Mouse (Mus musculus) heart, adult 8-10 months (tissue): ENCODE measurements at regions not wholly inside any gene's neighbourhood (a gene's known extent, or its start where the extent isn't known, plus 50 kb on each side); places are given as distances from the start of the nearest gene placed in this dataset.

Source experiments
- DNase-seq: peaks from one replicate; pipeline ENCODE4 v3.0.0; 2022; ENCODE audit warnings: low spot score

GRCm38 (mm10) chr11:65490426-65490825 is 220.6 kb upstream of the Myocd start:
- DNase-seq: no peak

GRCm38 (mm10) chr11:65475821-65476540 is 206.2 kb upstream of the Myocd start:
- DNase-seq: peak; percentile 10

GRCm38 (mm10) chr11:65475302-65475701 is 205.5 kb upstream of the Myocd start:
- peak; percentile 55 for DNase-seq

GRCm38 (mm10) chr11:65469762-65470741 is 200.3 kb upstream of the Myocd start:
- no peak for DNase-seq

GRCm38 (mm10) chr11:65461044-65461443 is 191.3 kb upstream of the Myocd start:
- no peak for DNase-seq

- DNase-seq: no peak
Observed at GRCm38 (mm10) chr11:65448436-65448835, 178.6 kb upstream of the Myocd start.

GRCm38 (mm10) chr11:65443466-65444024 is 173.8 kb upstream of the Myocd start:
- no peak for DNase-seq

GRCm38 (mm10) chr11:65435699-65436161 is 165.9 kb upstream of the Myocd start:
- no peak for DNase-seq

- DNase-seq: no peak
Observed at GRCm38 (mm10) chr11:65421889-65422288, 152.1 kb upstream of the Myocd start.

- no peak for DNase-seq
Observed at GRCm38 (mm10) chr11:65408621-65409020, 138.8 kb upstream of the Myocd start.

- no peak for DNase-seq
Observed at GRCm38 (mm10) chr11:65402460-65403154, 132.8 kb upstream of the Myocd start.

GRCm38 (mm10) chr11:65389238-65389637 is 119.4 kb upstream of the Myocd start:
- no peak for DNase-seq

GRCm38 (mm10) chr11:65386291-65387061 is 116.7 kb upstream of the Myocd start:
- DNase-seq: no peak

- no peak for DNase-seq
Observed at GRCm38 (mm10) chr11:65375361-65375760, 105.6 kb upstream of the Myocd start.

GRCm38 (mm10) chr11:65373136-65373535 is 103.3 kb upstream of the Myocd start:
- no peak for DNase-seq

- DNase-seq: no peak
Observed at GRCm38 (mm10) chr11:65372309-65372811, 102.6 kb upstream of the Myocd start.

- DNase-seq: peak; percentile 23
Observed at GRCm38 (mm10) chr11:65367825-65368224, 98.0 kb upstream of the Myocd start.

GRCm38 (mm10) chr11:65366677-65367370 is 97.0 kb upstream of the Myocd start:
- DNase-seq: peak; percentile 31

- DNase-seq: peak; percentile 26
Observed at GRCm38 (mm10) chr11:65365751-65366559, 96.2 kb upstream of the Myocd start.
